Mouse (Mus musculus) MN1 (cell line): ENCODE measurements around the gene Elf4.
"Not testable (repeated sequence)": the region's sequence is repeated elsewhere in the genome, so short reads cannot be mapped to it uniquely, and the experiment has no call there.

Experiments used
- DNase-seq: peaks from one replicate; pipeline ENCODE4 v3.0.0-alpha.2; 2016; ENCODE audit warnings: low spot score

The Elf4 gene

GRCm38 (mm10) chrX:48436082-48436481, 26.9 kb downstream of the Elf4 start:
- DNase-seq, result not testable (repeated sequence)

GRCm38 (mm10) chrX:48435477-48435900, 27.4 kb downstream of the Elf4 start:
- no peak for DNase-seq

GRCm38 (mm10) chrX:48434251-48434650, 28.7 kb downstream of the Elf4 start:
- no peak for DNase-seq

GRCm38 (mm10) chrX:48433527-48433899, 29.4 kb downstream of the Elf4 start:
- no peak for DNase-seq

GRCm38 (mm10) chrX:48432599-48433526, 30.1 kb downstream of the Elf4 start:
- no peak for DNase-seq

- DNase-seq, result no peak
Observed at GRCm38 (mm10) chrX:48429538-48429937, 33.4 kb downstream of the Elf4 start.

GRCm38 (mm10) chrX:48429100-48429499, 33.8 kb downstream of the Elf4 start:
- no peak for DNase-seq

GRCm38 (mm10) chrX:48428642-48429041, 34.3 kb downstream of the Elf4 start:
- DNase-seq, result no peak

GRCm38 (mm10) chrX:48428241-48428640, 34.7 kb downstream of the Elf4 start:
- no peak for DNase-seq

- DNase-seq, result no peak
Observed at GRCm38 (mm10) chrX:48425280-48425679, 37.7 kb downstream of the Elf4 start.

- DNase-seq, result no peak
Observed at GRCm38 (mm10) chrX:48424583-48424982, 38.3 kb downstream of the Elf4 start.

- peak; percentile 13 for DNase-seq
Observed at GRCm38 (mm10) chrX:48423671-48424070, 39.3 kb downstream of the Elf4 start.

- DNase-seq, result peak; percentile 59
Observed at GRCm38 (mm10) chrX:48422986-48423385, 39.9 kb downstream of the Elf4 start.

- DNase-seq, result no peak
Observed at GRCm38 (mm10) chrX:48418417-48418816, 44.5 kb downstream of the Elf4 start.

- DNase-seq, result no peak
Observed at GRCm38 (mm10) chrX:48414291-48414690, 48.6 kb downstream of the Elf4 start.

GRCm38 (mm10) chrX:48412629-48413028, 50.3 kb downstream of the Elf4 start:
- no peak for DNase-seq

- no peak for DNase-seq
Observed at GRCm38 (mm10) chrX:48410388-48410776, 52.5 kb downstream of the Elf4 start.

GRCm38 (mm10) chrX:48409611-48410387, 53.1 kb downstream of the Elf4 start:
- peak; percentile 72 for DNase-seq

- no peak for DNase-seq
Observed at GRCm38 (mm10) chrX:48405141-48405540, 57.8 kb downstream of the Elf4 start.

- DNase-seq, result no peak
Observed at GRCm38 (mm10) chrX:48399994-48400393, 62.9 kb downstream of the Elf4 start.

- no peak for DNase-seq
Observed at GRCm38 (mm10) chrX:48389380-48389779, 73.6 kb downstream of the Elf4 start.

GRCm38 (mm10) chrX:48385927-48386326, 77.0 kb downstream of the Elf4 start:
- peak; percentile 7 for DNase-seq

GRCm38 (mm10) chrX:48383643-48384042, 79.3 kb downstream of the Elf4 start:
- DNase-seq, result no peak
